Mouse (Mus musculus) embryonic facial prominence, embryonic 10.5 days (tissue): ENCODE data around the gene Eif5a. TPM values are rescaled to one million over a fixed set of nuclear protein-coding genes. Genes with fewer than 3 reads are reported as not detected.

Source experiments
- DNase-seq: peaks from one replicate; pipeline ENCODE4 v3.0.0-alpha.2; 2017; ENCODE audit warnings: low spot score
- H3K27ac ChIP-seq: fragments of 300-500 bp; sonication (generic); replicated peaks from 2 replicates; pipeline ENCODE4 v1.5.1; 2016; ENCODE audit warnings: mild to moderate bottlenecking
- H3K27me3 ChIP-seq: fragments of 300-500 bp; sonication (generic); replicated peaks from 2 replicates; pipeline ENCODE4 v1.6.1; 2016; ENCODE audit warnings: low read depth, mild to moderate bottlenecking; ENCODE audit not compliant: poor library complexity, severe bottlenecking
- H3K36me3 ChIP-seq: fragments of 300-500 bp; sonication (generic); replicated peaks from 2 replicates; pipeline ENCODE4 v1.6.1; 2016; ENCODE audit warnings: mild to moderate bottlenecking, moderate library complexity
- H3K4me1 ChIP-seq: fragments of 300-500 bp; sonication (generic); 2 replicates; pipeline ENCODE4 v1.6.1; 2016
- H3K4me3 ChIP-seq: fragments of 300-500 bp; sonication (generic); 2 replicates; pipeline ENCODE4 v1.5.1; 2016; ENCODE audit warnings: mild to moderate bottlenecking, moderate library complexity
- H3K9me3 ChIP-seq: fragments of 300-500 bp; sonication (generic); 2 replicates; pipeline ENCODE4 v1.6.1; 2016; ENCODE audit warnings: mild to moderate bottlenecking
- WGBS: fragments of 180-500 bp; shearing (Covaris S2); methylation state at CpG from one replicate; pipeline ENCODE4 v1.1.7; 2016; 5-methylcytosine and 5-hydroxymethylcytosine counted together
- polyA plus RNA-seq: library from polyadenylated mRNA; unstranded; fragments of >200 nt; fragmentation: Nextera tagmentation; extraction: Ambion mirVana; gene quantifications from 2 replicates; pipeline ENCODE4 v1.2.1, GENCODE M21; 2016

The Eif5a gene
- polyA plus RNA-seq, 1 experiment from 2014 or later, result 2,818 TPM

DNA sequence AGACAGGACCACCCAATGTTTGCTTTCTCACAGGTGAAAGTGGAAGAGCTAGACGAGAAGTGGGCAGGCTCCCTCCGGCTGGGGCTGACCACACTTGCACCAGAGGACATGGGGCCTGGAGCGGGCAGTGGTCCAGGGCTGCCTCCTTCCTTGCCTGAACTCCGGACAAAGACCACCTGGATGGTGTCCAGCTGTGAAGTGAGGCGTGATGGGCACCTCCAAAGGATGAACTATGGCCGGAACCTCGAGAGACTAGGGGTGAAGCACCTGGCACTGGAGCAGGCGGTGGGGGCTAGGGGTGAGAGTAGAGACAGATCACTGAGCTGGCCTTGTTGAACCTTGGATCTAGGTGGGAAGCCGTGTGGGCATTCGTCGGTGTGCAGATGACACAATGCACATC, 13.1 kb downstream of the Eif5a start:
- Histone ChIP-seq H3K27ac (no peak overlapping the region), H3K4me3 (no peak overlapping the region), H3K36me3 (peaks cover 100% of the 10 kb centered on the region), H3K27me3 (no peaks in the 10 kb centered on the region), H3K4me1 (peaks cover 12% of the 10 kb centered on the region), H3K9me3 (no peaks in the 10 kb centered on the region)
- no peak for DNase-seq
- WGBS, result 94% methylated on average over 11 of the region's 11 CpGs

DNA sequence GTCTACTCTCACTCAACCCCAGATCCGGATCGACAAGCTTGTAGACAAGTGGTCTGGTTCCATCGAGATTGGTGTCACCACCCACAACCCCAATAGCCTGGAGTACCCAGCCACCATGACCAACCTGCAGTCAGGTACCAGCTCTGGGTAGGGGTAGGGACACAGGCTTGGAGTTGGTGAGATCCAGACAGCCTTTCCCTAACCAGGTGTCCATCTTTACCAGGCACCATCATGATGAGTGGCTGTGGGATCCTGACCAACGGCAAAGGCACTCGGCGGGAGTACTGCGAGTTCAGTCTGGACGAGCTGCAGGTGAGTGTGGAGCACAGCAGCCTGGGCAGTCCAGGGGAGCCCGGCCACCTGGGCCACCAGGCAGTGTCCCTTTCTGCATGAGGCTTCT, 17.4 kb downstream of the Eif5a start:
- peaks cover 32% of the 10 kb centered on the region for H3K4me1 ChIP-seq
- no peaks in the 10 kb centered on the region for H3K9me3 ChIP-seq
- no peak overlapping the region for H3K27ac ChIP-seq
- WGBS, result 96% methylated on average over 9 of the region's 9 CpGs
- H3K27me3 ChIP-seq, result no peaks in the 10 kb centered on the region
- DNase-seq, result no peak
- H3K36me3 ChIP-seq, result peaks cover 65% of the 10 kb centered on the region
- peak overlapping the region; percentile 16; the same call in 1 of the 2 replicates for H3K4me3 ChIP-seq

DNA sequence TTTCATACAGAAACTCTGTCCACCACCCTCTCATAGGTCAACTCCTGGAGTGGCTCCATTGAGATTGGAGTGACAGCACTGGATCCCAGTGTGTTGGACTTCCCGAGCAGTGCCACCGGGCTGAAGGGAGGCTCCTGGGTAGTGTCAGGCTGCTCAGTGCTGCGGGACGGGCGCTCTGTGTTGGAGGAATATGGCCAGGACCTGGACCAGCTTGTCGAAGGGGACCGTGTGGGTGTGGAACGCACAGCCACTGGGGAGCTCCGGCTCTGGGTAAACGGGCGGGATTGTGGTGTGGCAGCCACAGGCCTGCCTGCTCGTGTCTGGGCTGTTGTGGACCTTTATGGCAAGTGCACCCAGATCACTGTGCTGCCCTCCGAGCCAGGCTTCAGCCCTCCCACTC, 18.8 kb downstream of the Eif5a start:
- no peak for DNase-seq
- peaks cover 42% of the 10 kb centered on the region for H3K4me1 ChIP-seq
- no peaks in the 10 kb centered on the region; the same call in 1 of the 2 replicates for H3K27me3 ChIP-seq
- 90% methylated on average over 13 of the region's 13 CpGs for WGBS
- peaks cover 52% of the 10 kb centered on the region for H3K36me3 ChIP-seq
- no peaks in the 10 kb centered on the region for H3K9me3 ChIP-seq
- H3K4me3 ChIP-seq, result peak overlapping the region; percentile 93
- H3K27ac ChIP-seq, result no peak overlapping the region

DNA sequence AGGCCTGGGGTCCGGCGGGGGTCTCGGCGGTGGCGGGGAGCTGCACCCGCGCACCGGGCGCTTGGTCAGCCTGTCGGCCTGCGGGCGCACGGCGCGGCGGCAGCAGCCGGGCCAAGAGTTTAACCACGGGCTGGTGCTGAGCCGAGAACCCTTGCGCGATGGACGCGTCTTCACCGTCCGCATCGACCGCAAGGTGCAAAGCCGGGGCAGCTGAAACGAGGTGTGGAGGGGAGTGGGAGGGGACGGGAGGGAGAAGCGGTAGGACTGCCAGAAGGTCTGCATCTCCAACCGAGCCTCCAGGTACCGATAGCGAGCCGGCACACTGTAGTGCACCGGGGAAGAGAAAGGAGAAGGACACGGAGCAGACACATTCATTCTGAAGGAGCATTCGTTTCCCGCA, 19.8 kb downstream of the Eif5a start:
- H3K36me3 ChIP-seq, result peaks cover 51% of the 10 kb centered on the region
- DNase-seq, result no peak
- peak overlapping the region; percentile 99 for H3K27ac ChIP-seq
- no peaks in the 10 kb centered on the region; the same call in 1 of the 2 replicates for H3K27me3 ChIP-seq
- H3K9me3 ChIP-seq, result no peaks in the 10 kb centered on the region
- H3K4me3 ChIP-seq, result peak overlapping the region; percentile 93
- peaks cover 42% of the 10 kb centered on the region for H3K4me1 ChIP-seq
- under 1% methylated on average over 39 of the region's 39 CpGs for WGBS

DNA sequence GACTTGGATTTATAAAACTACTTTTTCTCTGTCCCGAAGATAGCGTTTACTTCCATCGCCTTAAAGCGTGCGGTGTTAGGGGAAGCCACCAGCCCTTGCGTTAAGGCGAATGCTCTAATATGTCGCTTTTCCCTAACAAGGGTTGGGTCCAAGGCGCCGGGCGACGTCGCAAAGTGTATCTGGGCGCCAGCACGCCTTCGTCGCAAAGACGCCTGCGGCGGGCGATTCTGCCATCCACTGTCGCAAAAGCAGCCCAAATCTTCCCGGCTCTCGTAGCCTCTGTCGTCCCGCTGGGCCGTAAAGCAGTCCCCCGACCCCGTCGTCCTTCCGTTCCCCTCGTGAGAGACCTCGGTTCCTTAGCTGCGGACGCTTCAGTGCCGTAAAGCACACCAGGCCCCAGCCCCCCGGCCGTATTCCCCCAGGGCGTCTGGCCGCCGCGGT, 20.3 kb downstream of the Eif5a start:
- no peaks in the 10 kb centered on the region; the same call in 1 of the 2 replicates for H3K27me3 ChIP-seq
- peaks cover 46% of the 10 kb centered on the region for H3K36me3 ChIP-seq
- under 1% methylated on average over 42 of the region's 42 CpGs for WGBS

DNA sequence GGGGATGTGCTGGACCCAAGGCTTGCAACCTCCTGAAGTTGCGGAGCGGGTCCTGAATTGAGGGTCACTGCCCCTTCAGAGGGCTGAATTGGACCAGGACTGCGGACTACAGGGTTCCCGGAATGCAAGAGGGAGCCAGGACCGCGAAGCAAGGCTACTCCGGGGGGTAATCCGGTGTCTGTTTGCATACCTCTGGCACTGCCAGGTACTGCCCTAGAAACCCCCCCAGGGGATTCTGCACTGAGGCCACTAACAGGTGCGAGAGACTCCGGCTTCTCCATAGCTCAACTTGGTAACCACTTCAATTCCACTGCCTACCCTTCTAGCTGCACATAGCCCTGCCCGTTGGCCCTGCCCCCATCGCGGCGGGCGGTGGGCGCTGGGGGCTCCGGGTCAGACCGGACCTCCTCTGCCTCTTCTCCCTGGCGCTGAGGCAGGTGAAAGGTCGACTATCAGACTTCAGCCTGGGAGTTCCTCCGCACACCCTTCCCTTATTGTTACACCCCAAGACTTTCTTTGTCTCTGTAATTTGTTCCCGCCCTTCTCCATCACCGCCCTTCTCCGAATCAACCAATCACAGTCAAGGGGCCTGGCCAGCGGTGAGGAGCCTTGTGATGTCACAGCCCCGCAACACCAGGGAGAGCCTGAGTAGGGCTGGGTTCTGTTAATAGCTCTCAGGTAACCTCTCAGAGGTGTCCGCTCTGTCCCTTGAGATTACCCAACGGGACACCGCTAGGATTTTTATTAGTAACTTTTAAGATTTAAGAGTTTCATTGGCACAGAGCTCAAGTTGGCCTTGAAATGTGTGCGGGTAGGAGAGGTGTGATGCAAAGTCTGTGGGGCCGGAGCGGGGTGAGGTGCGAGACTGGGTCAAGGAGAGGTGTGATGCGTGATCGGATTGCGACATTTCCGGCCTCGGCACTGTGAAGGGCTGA, 21.0 kb downstream of the Eif5a start, which contains the start of the genes 2810408A11Rik and Neurl4:
TSS of gene 2810408A11Rik (minus strand) at position 517 of the 935 bp plus-strand sequence.
TSS of gene Neurl4 (plus strand) at position 602 of the 935 bp plus-strand sequence.
- H3K4me3 ChIP-seq, result peak within 1 kb of the TSS; percentile 93
- H3K36me3 ChIP-seq, result peaks cover 39% of the 10 kb centered on the region
- peak; percentile 94 for DNase-seq
- H3K9me3 ChIP-seq, result no peaks in the 10 kb centered on the region
- peaks cover 42% of the 10 kb centered on the region for H3K4me1 ChIP-seq
- H3K27me3 ChIP-seq, result no peaks in the 10 kb centered on the region; the same call in 1 of the 2 replicates
- H3K27ac ChIP-seq, result peak within 1 kb of the TSS; percentile 99
- under 1% methylated on average over 38 of the region's 38 CpGs for WGBS

More for the DNA sequence above, 20.3 kb downstream of the Eif5a start:
- no peaks in the 10 kb centered on the region for H3K9me3 ChIP-seq
- H3K4me1 ChIP-seq, result peaks cover 42% of the 10 kb centered on the region
- DNase-seq, result peak; percentile 98
- peak overlapping the region; percentile 99 for H3K27ac ChIP-seq
- H3K4me3 ChIP-seq, result peak overlapping the region; percentile 93

DNA sequence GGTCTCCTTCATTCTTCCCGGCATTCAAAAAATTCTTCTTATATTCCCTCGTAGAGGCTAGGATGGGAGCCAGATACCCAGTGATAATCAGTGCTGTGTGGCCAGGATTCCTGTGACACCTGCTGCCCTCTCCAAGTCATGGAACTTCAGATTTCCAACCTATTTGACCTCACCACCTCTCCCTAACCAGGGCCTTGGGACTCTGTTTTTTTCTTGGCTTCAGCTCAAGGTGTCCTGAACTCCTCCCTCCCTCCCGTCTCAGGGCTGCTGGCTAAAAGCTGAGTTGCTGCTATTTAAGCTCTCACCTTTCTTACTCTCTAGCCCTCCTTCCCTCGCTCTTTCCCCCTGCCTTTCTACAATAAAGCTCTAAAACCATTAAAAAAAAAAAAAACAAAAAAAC, 21.9 kb downstream of the Eif5a start:
- Histone ChIP-seq H3K27ac (peak overlapping the region; percentile 99), H3K4me3 (peak overlapping the region; percentile 93)
- DNase-seq, result peak; percentile 28

DNA sequence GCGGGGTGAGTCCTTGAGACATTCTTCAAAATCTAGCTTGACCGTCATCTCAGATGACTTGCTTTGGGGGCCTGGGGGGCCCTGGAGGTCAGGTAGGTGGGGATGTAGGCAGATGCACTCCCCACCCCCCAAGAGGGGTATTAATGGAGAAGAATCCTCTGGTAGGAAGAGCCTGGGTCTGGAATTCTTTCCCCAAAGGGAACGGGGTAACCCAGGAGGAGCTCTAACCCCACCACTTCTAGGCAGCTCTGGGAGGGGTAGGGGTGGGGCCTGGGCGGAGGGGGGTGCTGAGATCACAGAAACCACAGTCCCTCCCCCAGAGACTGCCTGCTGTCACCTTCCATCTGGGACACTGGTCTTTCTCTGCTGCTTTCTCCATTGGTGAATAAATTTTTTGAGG, 26.5 kb downstream of the Eif5a start, which contains the start of gene Acap1:
TSS of gene Acap1 (minus strand) at position 249 of the 400 bp plus-strand sequence.
- Histone ChIP-seq H3K27me3 (no peaks in the 10 kb centered on the region; the same call in 1 of the 2 replicates), H3K4me3 (no peak within 1 kb of the TSS), H3K9me3 (no peaks in the 10 kb centered on the region), H3K36me3 (peaks cover 10% of the 10 kb centered on the region; the same call in 1 of the 2 replicates), H3K4me1 (peaks cover 33% of the 10 kb centered on the region), H3K27ac (no peak within 1 kb of the TSS)
- 77% methylated on average over 4 of the region's 4 CpGs for WGBS
- no peak for DNase-seq

More for the DNA sequence above, 21.9 kb downstream of the Eif5a start:
- Histone ChIP-seq H3K4me1 (peaks cover 45% of the 10 kb centered on the region), H3K9me3 (no peaks in the 10 kb centered on the region), H3K36me3 (peaks cover 30% of the 10 kb centered on the region), H3K27me3 (no peaks in the 10 kb centered on the region; the same call in 1 of the 2 replicates)
- WGBS, result 32% methylated on average over 4 of the region's 4 CpGs

DNA sequence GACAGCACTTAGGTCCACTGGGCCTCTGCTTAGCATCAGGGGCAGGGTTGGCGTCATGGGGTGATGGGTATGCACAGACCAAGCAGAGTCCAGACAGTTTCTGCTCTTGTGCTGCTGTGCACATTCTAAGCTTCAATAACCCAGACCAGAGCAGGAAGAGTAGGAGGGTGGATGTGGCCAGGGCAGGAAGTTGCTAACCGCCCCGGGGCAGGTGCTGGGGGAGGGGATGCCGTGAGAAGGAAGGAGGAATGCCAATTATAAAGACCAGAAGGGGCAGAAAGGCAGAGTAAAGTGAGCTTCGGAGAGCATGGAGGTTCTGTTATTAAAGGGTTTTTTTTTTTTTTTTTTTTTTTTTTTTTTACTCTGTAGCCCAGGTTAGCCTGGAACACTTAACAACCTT, 27.1 kb downstream of the Eif5a start:
- H3K27ac ChIP-seq, result no peak overlapping the region
- H3K27me3 ChIP-seq, result no peaks in the 10 kb centered on the region; the same call in 1 of the 2 replicates
- no peak overlapping the region for H3K4me3 ChIP-seq
- no peaks in the 10 kb centered on the region for H3K9me3 ChIP-seq
- DNase-seq, result no peak
- peaks cover 10% of the 10 kb centered on the region; the same call in 1 of the 2 replicates for H3K36me3 ChIP-seq
- WGBS, result 72% methylated on average over 5 of the region's 5 CpGs
- peaks cover 33% of the 10 kb centered on the region for H3K4me1 ChIP-seq

DNA sequence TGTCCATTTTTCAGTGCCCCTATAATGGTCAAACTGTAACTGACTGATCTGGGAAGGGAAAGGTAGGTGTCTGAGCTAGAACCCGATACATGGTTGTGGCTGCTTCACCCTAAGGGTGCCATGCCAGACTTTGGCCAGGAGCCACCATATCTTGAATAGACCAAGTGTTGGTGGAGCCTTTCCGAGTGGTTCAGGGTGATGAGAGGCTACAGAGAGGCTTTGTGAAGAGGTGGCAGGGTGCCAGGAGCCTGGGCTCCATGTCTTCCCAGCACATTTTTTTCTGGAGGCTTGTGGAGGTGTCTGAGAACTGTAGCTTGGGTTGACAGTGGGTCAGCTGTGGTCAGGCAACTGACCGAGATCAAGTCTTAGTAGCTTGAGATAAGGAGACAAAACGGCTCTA, 30.3 kb downstream of the Eif5a start:
- WGBS, result 87% methylated on average over 4 of the region's 4 CpGs
- Histone ChIP-seq H3K27ac (no peak overlapping the region), H3K4me1 (peaks cover 19% of the 10 kb centered on the region), H3K36me3 (no peaks in the 10 kb centered on the region), H3K4me3 (no peak overlapping the region), H3K27me3 (no peaks in the 10 kb centered on the region), H3K9me3 (no peaks in the 10 kb centered on the region)
- no peak for DNase-seq

DNA sequence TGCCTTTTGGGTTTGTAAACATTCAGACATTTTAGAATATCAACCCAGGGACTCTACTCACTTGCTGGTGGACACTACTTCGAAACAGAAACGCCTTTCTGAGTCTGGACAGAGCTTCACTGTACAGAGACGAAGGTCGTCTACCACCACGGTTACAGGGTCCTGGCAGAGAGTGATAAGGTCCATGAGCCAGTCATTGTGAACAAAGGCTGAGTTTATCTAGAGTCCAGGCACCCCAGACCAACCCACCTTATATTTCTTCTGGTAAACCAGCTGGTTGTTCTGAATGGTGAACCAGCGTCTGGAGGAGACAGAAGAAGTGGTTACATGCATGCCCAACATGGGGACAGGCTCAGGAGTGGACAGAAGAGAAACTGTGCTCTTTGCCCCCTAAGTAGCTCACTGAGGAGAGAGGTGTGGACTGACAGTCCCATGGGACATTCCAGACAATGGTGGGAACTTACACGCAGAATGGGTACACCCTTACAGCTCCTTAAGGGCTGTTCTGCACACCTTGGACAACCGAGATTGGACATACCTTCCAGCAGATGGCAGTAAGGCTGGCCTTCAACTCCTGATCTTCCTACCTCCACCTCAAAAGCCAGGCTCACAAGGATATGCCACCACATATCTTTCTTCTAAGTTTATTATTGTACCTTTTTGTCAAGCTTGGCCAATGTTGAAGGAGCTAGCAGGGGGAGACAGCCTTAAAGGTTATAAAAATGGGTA, 34.7 kb downstream of the Eif5a start:
- H3K9me3 ChIP-seq, result no peaks in the 10 kb centered on the region
- peaks cover 5% of the 10 kb centered on the region for H3K27me3 ChIP-seq
- no peaks in the 10 kb centered on the region for H3K36me3 ChIP-seq
- peaks cover 20% of the 10 kb centered on the region for H3K4me1 ChIP-seq
- 74% methylated on average over 8 of the region's 8 CpGs for WGBS
- no peak overlapping the region for H3K4me3 ChIP-seq
- H3K27ac ChIP-seq, result no peak overlapping the region
- DNase-seq, result no peak

DNA sequence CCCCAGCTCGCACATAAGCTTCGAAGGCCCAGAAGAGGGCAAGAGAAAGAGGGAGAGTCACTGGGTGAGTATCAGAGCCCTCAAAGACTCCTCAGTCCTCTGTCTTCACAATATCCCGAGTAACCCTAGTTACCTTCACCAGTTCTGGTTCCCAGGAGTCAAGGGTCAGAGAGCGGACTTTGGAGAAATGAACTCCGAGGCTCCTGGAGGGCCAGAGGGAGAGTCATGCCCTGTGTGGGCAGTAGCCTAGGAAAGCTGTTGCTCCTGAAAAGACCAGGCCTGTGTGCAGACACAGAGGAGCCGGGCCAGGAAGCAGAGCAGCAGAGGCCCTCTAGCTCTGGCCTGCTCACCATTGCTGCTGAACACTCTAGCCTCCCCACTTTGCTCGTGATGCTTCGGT, 37.1 kb downstream of the Eif5a start:
- H3K27ac ChIP-seq, result peak overlapping the region; percentile 32; the same call in 1 of the 2 replicates
- 85% methylated on average over 8 of the region's 8 CpGs for WGBS
- no peaks in the 10 kb centered on the region for H3K36me3 ChIP-seq
- no peak overlapping the region for H3K4me3 ChIP-seq
- no peak for DNase-seq
- H3K9me3 ChIP-seq, result no peaks in the 10 kb centered on the region
- peaks cover 15% of the 10 kb centered on the region for H3K27me3 ChIP-seq
- peaks cover 31% of the 10 kb centered on the region for H3K4me1 ChIP-seq
